Mouse (Mus musculus) embryonic facial prominence, embryonic 15.5 days (tissue): ENCODE data around the gene Myo10. TPM values are rescaled to one million over a fixed set of nuclear protein-coding genes. Genes with fewer than 3 reads are reported as not detected.

Experiments used
- ATAC-seq: fragments of 200-750 bp; cut with Nextera tagmentation; 2 replicates; pipeline ENCODE4 v1.8.0; 2017; ENCODE audit warnings: low read depth, moderate TSS enrichment; ENCODE audit not compliant: insufficient number of reproducible peaks, low FRiP score, low TSS enrichment
- H3K27ac ChIP-seq: fragments of 300-500 bp; sonication (generic); replicated peaks from 2 replicates; pipeline ENCODE4 v1.5.1; 2015; ENCODE audit warnings: mild to moderate bottlenecking, inconsistent platforms
- H3K27me3 ChIP-seq: fragments of 300-500 bp; sonication (generic); 2 replicates; pipeline ENCODE4 v1.6.1; 2015; ENCODE audit warnings: inconsistent platforms
- H3K36me3 ChIP-seq: fragments of 300-500 bp; sonication (generic); 2 replicates; pipeline ENCODE4 v1.6.1; 2015; ENCODE audit warnings: mild to moderate bottlenecking, inconsistent platforms
- H3K4me1 ChIP-seq: fragments of 300-500 bp; sonication (generic); 2 replicates; pipeline ENCODE4 v1.6.1; 2015; ENCODE audit warnings: inconsistent platforms
- H3K4me2 ChIP-seq: fragments of 300-500 bp; sonication (generic); replicated peaks from 2 replicates; pipeline ENCODE4 v1.6.1; 2015; ENCODE audit warnings: mild to moderate bottlenecking, inconsistent platforms
- H3K4me3 ChIP-seq: fragments of 300-500 bp; sonication (generic); replicated peaks from 2 replicates; pipeline ENCODE4 v1.5.1; 2015; ENCODE audit warnings: mild to moderate bottlenecking, inconsistent platforms
- H3K9ac ChIP-seq: fragments of 300-500 bp; sonication (generic); 2 replicates; pipeline ENCODE4 v1.6.1; 2015; ENCODE audit warnings: inconsistent platforms
- H3K9me3 ChIP-seq: fragments of 300-500 bp; sonication (generic); replicated peaks from 2 replicates; pipeline ENCODE4 v1.6.1; 2016; ENCODE audit warnings: inconsistent platforms
- WGBS: fragments of 180-500 bp; shearing (Covaris S2); methylation state at CpG from one replicate; pipeline ENCODE4 v1.1.7; 2015; 5-methylcytosine and 5-hydroxymethylcytosine counted together
- polyA plus RNA-seq: library from polyadenylated mRNA; unstranded; fragments of >200 nt; fragmentation: Nextera tagmentation; extraction: Ambion mirVana; gene quantifications from 2 replicates; pipeline ENCODE4 v1.2.1, GENCODE M21; 2015

Gene Myo10
- polyA plus RNA-seq, 1 experiment from 2014 or later = 34.0 TPM

DNA sequence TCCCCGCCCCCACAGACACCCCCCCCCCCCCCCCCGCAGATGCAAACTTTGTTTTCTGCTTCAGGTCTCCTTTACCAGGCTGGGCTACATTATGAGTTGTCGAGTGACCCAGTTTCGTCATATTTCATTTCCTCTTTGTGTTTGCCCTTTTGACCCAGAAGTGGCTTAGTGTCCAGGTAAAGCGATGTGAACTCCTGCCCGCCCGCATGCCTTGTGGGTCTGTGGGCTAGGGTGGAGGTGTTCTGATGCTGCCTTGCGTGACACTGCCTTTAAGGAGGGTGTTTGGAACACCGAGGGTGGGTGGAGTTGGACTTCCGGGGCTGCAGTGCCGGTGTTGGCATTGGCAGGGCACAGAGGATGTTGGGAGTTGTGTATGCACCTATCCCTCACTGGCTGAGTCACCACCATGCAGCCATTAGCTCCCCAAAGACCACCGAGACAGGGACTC lies 236.3 kb downstream of the Myo10 start:
- Histone ChIP-seq H3K4me2 (no peak overlapping the region), H3K4me1 (0 out of 2 replicates have a peak, but pooled peaks cover 8% of the 10 kb centered on the region), H3K27me3 (no peaks in the 10 kb centered on the region), H3K4me3 (no peak overlapping the region), H3K9me3 (no peaks in the 10 kb centered on the region), H3K9ac (no peak overlapping the region), H3K36me3 (no peaks in the 10 kb centered on the region), H3K27ac (no peak overlapping the region)
- no peak for ATAC-seq
- WGBS = 55% methylated on average over 10 of the region's 12 CpGs

- Histone ChIP-seq H3K4me2 (no peak overlapping the region), H3K9ac (no peak overlapping the region), H3K9me3 (no peaks in the 10 kb centered on the region), H3K36me3 (no peaks in the 10 kb centered on the region), H3K27me3 (no peaks in the 10 kb centered on the region), H3K4me3 (no peak overlapping the region), H3K4me1 (0 out of 2 replicates have a peak, but pooled peaks cover 2% of the 10 kb centered on the region), H3K27ac (no peak overlapping the region)
- 46% methylated on average over 3 of the region's 3 CpGs for WGBS
- no peak for ATAC-seq
Observed at GRCm38 (mm10) chr15:25859469-25859868, 237.1 kb downstream of the Myo10 start.

GRCm38 (mm10) chr15:25861900-25862299 lies 239.6 kb downstream of the Myo10 start:
- 84% methylated on average over 7 of the region's 7 CpGs for WGBS
- no peak overlapping the region for H3K27ac ChIP-seq
- no peaks in the 10 kb centered on the region for H3K36me3 ChIP-seq
- H3K9ac ChIP-seq = no peak overlapping the region
- H3K27me3 ChIP-seq = no peaks in the 10 kb centered on the region
- ATAC-seq = no peak
- no peak overlapping the region for H3K4me2 ChIP-seq
- H3K4me3 ChIP-seq = no peak overlapping the region
- no peaks in the 10 kb centered on the region for H3K4me1 ChIP-seq
- H3K9me3 ChIP-seq = no peaks in the 10 kb centered on the region

Other genes with a start within 250 kb of the Myo10 start
- gene Basp1, start 208.8 kb upstream of the Myo10 start, polyA plus RNA-seq = 56.8 and 61.7 TPM in 2 replicates
- gene Retreg1, start 220.7 kb downstream of the Myo10 start, polyA plus RNA-seq = 11.0 and 14.6 TPM in 2 replicates